Mouse (Mus musculus): ENCODE measurements around the gene Rcn3.
"Not testable (repeated sequence)": the region's sequence is repeated elsewhere in the genome, so short reads cannot be mapped to it uniquely, and the experiment has no call there.

The Rcn3 gene

DNA sequence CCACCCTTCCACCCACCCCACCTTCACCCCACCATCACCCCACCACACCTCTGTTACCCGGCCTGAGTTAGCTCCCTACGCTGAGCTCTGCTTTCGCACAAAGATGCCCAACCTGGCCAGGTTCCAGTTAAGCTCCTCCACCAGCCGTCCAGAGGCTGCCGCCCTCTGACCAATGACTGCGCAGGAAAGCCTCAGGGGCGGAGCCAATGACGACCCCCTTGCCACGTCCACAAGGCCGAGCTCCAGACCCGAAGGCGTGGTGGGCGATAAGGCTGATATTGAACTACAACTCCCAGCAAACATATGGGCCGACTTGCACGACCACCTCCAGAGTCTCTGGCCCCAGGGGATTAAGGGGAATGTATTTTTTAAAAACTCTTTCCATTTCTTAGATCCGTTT is at the start of gene Rcn3:
Gene Rcn3 (minus strand): TSS at position 174 of the 400 bp plus-strand sequence.
- DNase-seq (ENCODE audit: low read depth, low spot score), result peak; percentile 95

DNA sequence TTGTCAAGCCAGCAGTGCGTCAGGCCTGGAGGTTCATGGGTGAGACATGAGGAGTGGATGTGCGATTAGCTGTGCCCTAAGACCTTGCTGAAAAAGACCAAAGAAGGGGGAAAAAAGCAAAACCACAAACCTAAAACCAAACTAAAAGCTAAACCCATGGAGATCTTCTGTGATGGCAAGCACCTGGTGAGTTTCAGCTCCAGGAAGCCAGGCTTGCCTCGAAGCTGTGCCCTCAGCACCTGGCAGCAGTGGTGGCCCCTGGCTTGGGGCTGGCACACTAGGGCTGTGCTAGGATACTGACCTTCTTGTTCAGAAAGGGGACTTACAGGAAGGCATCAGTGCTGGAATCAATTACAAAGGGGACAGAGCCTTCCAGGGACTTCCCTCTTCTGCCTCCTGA is 49.3 kb upstream of the Rcn3 start:
- no peak for DNase-seq (ENCODE audit: low read depth, low spot score)

DNA sequence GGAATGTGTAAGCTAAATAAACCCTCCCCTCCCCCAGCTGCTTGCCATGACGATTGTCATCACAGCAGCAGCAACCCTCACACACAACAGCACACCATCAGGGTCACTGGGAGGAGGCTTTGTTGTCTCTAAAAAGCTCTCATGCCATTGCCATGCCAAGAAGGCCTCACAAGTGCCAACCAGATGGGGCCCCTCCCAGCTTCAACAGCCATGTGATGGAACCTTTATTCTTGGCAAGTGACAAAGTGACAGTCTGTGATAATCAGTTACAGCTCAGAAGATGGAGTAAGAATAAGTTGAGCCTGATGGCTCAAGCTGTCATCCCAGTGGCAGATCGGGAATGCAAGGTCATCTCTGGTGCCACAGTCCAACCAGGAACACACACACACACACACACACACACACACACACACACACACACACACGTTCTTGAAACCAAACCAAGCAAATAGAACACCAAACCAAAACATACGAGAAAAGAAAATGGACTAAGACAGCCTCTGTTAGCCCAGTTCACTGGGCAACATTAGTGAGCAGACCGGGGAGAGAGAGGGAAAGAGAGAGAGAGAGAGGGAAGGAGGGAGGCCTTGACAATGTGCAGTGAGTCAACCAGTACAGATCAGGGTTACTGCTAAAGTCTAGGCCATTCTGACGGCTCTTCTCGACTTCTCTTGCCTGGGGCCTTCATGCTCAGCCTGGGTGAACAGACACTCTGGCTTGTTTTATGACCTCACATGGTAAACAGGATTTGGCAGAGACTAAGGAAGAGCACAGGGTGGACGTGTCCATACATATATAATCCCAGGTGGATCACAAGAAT is 48.1 kb upstream of the Rcn3 start:
- DNase-seq (ENCODE audit: low read depth, low spot score), result no peak

DNA sequence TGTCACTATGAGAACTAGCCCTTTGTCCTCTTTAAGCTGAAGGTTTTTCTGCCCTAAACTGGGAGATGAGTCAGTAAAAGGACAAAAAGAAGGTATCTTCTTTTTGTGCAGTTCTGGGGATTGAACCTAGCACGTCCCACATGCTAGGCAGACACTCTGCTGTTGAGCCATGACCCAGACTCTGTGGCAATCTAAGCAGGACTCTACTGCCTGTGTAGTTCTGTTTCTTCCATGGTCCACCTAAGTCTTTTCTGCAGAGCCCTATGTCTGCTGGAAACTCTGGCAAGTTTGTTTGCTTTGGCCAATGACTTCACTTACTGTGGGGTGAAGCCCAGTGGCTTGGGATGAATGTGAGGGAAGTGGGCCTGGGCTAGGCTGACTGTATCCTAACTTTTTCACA is 46.4 kb upstream of the Rcn3 start:
- no peak for DNase-seq (ENCODE audit: low read depth, low spot score)

DNA sequence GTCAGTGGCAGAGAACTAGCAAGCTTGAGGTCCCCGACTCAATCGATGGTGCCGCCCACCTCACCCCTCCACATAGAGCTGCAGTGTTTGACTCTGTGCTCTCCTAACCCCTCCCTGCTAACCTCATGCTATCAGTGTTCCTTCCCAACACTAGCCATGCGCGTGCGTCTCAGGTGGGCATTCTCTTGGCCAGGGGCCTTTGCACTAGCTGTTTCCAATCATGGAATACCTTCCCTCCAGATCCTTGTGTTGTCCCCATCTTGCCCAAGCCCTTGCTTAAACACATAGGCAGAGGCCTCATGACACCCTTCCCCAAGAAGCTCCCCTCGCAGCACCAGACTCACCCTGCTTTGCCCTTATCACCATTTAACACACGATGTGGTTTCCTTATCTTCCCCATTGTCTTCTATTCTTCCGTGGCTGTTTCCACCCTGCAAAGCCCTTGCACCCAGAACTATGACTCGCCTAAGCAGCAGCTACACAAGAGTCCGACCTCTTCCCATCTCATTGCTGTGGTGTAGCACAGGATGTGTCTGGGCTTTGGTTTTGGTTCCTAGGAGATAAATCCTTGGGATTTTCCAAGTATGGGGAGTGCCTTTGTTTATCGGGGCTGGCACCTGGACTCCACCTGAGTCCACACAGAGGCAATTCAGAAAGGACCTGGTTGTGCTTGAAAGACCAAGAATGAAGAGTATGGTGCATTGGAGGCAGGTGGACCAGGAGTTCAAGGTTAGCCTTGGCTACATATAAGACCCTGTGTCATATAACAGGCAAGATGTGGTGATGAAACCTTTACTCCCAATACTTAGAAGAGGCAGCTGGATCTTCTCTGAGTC is 45.4 kb upstream of the Rcn3 start:
- DNase-seq (ENCODE audit: low read depth, low spot score), result no peak

DNA sequence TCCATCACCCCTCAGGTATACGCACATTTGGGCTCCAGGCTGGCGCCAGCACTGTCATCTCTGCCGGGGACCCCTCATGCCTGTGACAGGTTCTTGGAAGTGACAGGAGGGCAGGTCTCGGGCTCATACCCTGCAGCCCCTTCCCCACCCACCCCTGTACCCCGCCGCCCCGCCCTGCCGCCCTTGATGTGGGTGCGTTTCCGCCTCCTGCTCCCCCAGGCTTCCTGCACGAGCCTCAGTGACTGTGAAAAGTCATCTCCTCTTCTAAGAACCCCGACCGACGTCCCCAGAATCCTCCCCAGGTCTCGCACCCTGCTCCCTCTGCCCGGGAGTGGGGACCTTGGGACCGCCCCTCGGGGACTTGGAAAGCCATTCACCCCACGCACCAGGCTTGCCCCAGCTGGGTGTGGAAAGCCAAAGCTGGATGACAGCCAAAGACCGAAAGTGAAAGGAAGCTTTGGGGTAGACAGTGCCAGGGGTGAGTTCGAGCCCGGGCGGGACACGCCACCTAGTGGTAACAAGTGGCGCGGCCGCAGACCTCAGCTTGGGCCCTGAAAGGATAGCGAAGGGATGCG is 44.1 kb upstream of the Rcn3 start, which contains the start of the genes Gm45713 and Flt3l:
Gene Gm45713 (minus strand): TSS at position 239 of the 575 bp plus-strand sequence.
Gene Flt3l (minus strand): TSS at position 440 of the 575 bp plus-strand sequence.
- DNase-seq (ENCODE audit: low read depth, low spot score), result peak; percentile 76

DNA sequence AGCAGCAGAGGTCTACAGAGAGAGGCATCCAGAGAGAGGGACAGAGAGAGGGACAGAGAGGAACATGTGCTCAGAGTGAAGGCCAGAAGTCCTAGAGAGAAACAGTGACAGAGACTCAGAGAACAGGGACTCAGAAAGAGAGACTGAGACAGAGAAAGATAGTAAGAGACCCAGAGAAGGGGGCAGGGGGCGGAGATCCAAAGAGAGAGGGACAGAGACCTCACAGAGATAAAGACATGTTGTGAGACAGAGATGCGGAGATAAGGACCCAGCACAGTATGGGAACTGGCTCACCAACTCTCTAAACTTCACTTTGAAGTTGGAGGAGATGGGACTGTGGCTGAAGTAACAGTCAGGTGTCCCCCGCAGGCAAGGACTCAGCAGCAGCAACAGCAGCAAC is 43.3 kb upstream of the Rcn3 start:
- DNase-seq (ENCODE audit: low read depth, low spot score), result no peak

DNA sequence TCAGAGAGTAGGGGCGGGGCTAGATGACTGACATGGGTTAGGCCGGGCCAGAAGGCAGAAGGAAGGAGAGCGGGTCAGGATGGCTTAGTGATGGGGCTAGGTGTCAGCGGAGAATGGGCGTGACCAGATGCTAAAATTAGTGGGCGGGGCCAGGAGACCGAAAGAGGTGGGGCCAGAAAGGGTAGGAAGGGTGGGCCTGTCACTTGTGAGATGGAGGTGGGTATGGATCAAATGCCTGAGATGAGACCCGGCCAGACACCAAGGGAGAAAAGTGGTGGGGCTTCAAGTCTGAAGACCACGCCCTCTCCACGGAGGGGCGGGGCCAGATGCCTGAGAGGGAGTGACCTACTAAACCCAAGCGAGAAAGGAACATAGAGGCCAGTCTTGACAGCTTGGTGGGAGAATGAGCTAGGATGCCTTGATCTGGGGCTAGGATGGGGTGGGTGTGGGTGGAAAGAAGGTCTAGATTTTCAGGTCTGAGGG is 42.6 kb upstream of the Rcn3 start:
- peak; percentile 97 for DNase-seq (ENCODE audit: low read depth, low spot score)

DNA sequence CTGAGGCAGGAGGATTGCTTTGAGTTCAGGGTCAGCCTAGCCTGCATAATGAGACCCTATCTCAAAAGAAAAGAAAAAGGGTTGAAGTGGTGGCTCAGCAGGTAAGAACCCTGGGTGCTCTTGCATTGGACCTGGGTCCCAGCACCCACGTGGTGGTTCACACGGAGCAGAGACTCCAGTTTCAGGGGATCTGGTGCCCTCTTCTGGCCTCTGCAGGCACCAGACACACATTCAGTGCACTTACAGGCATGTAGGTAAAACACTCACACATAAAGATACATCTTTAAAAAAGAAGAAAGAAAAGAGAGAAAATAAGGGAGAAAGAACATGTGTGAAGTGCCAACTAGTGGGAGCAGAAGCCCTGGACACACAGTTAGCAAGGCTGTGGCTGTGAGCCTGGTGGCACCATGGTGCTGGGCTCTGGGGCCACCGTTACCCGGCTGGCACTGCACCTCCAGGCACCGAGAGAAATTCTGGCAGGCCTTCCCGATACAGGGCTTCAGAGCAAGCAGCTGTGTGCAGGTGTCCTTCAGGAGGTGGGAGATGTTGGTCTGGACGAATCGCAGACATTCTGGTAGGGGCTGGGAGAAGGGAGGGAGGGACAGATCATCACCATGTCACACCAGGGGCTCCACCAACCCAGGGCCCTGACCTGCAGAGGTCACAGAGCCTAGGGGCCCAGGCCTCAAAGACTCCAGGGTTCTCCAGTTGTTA is 41.6 kb upstream of the Rcn3 start:
- DNase-seq (ENCODE audit: low read depth, low spot score), result peak; percentile 87

DNA sequence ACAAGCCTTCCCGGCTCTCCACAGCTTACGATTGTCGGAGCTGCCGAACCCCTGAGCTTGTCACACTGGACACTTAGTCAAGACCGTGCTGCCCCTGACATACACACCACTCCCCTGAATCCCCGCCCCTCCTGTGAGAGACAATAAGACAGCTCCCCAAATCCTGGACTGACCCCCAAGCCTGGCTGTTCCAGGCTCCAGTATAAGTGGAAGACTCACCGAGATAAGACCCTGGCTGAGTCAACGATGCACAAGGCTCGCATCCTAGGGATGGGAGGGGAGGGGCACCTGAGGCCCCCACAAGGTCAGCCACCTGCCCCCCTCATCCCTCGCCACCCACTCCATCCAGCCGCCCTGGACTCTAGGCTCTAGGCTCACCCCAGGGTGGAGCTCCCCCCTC is 39.8 kb upstream of the Rcn3 start:
- no peak for DNase-seq (ENCODE audit: low read depth, low spot score)

DNA sequence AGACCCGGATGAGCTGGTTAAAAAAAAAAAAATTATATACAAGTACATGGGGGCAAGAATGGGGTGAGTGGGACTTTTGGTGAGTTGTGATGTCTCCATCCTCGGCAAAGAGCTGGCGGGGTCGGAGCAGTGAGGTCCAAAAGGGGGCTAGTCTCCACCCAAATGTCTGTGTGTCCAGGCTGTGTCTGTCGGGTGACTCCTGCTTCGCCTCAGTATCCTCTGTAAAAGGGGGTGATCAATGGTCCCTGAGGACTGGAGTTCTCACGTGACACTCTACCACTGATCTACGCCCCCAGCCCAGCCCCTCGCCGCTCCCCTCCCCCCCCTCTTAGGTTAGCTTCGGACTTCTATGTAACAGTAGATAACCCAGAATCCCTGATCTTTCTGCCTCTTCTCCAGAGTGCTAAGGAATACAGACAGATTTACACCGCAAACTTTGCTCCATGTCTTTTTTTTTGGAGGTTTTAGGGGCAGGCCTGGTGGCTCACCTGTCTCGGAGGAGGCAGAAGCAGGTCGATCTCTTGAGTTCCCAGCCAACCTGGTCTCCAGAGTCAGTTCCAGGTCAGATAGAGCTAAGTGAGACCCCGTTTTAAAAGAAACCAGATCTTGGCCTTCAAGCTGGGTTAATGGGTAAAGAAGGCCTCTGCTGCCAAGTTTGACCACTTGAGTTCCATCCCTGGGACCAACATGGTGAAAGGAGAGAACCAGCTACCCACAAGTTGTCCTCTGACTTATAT is 37.9 kb upstream of the Rcn3 start:
- peak; percentile 67 for DNase-seq (ENCODE audit: low read depth, low spot score)

DNA sequence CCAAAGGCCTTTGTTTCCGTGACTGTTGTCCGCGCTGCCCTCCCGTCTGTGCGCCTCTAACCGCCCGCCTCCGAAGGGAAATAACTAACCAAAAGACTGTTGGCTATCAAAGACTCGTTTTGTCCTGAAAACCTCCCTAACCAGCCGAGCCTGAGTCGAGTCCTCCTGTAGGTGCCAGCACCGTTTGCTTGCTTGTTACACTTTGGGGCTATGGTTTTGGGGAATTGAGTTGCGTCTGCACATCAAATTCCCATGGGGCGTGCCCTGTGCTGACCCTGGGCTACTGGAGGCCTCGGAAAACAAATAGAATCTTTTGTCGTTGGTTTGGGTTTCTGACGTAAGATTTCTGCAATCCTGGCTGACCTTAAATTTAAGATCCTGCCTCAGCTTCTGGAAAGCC is 37.3 kb upstream of the Rcn3 start:
- no peak for DNase-seq (ENCODE audit: low read depth, low spot score)

DNA sequence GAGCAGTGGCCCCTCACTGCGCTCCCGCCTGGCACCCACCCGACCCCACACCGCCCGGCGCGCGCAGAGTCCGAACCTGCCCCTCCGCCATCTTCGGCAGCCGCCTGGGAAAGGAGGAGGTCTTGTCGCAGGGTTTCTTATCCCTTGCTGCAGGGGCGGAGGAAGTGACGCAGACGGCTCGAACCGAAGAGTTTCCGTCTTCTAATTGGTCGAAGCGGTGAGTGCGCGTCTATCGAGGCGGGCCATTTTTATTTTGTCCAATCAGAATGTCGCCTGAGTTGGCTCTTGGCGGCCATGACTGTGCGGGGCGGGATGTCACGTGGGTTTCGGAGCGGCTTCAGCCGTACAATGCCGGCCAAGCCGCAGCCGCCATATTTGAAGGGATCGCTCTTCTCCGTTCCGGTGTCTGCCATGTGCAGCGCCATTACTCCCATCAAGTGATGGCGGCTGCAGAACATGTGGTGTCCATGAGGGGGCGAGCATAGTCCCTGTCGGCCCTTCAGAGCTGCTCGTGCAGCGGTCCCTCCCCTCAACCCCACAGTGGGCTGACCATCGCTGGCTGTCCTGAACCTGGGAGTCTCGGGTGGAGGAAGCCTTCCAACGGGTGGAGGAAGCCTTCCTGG is 36.7 kb upstream of the Rcn3 start, which contains the start of gene Rpl13a:
Gene Rpl13a (minus strand): TSS at position 138 of the 623 bp plus-strand sequence.
- peak; percentile 99 for DNase-seq (ENCODE audit: low read depth, low spot score)

DNA sequence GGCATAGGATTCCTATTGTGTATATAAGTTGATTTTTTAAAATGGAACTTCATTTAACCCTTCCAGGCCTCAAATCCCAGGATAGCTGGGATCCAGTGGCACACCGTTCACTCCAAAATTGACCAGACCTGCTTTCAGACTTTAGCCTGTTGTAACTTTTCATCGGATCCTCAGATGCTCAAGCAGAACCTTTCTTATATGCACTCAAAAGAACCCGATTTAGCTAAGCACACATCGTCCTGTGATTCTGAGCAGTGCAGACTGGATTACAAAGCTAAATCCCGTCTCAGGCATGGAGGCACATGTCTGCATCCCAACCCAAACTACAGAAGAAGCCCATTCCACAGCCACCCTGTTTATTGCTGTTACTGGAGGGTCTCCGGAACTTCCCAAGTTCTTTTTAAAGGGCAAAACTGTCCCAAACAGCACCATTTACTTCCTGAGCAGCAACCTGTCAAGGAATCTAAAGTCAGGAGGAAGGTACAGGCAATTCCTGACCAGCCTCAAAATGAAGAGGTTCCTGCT is 35.7 kb upstream of the Rcn3 start:
- DNase-seq (ENCODE audit: low read depth, low spot score), result no peak

DNA sequence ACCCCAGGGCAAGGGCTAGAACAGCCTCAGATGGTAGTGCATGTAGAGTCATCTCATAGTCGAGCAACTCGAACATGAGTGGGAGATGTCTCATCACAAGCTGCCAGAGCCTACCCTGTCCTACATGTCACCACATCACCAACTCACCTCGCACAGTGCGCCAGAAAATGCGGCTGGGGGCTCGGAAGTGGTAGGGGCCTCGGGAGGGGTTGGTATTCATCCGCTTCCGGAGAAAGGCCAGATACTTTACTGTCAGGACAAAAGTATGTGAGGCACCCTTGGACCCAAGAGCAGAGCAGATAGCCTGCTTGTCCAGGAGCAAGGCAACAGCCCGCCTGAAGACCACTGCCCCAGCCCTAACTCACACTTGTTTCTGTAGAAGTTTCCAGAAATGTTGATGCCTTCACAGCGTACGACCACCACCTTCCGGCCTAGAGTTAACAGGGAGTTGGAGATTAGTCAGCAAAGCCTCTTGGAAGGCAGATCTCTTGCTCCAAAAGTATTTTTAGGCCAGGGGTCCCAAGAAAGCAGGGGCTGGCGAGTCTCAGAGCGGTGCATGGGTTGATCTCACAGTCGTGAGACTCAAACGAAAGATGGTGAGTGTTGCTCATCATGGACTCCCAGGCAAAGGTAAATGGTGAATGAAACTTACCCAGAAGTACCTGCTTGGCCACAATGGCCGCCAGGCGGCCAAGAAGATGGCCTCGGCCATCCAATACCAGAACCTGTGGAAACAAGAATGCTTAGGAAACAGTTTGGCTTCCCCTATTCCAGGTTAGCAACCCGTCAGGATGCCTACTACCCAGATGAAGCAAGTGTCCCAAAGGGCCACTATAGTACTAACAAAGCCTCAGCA is 35.1 kb upstream of the Rcn3 start:
- no peak for DNase-seq (ENCODE audit: low read depth, low spot score)

DNA sequence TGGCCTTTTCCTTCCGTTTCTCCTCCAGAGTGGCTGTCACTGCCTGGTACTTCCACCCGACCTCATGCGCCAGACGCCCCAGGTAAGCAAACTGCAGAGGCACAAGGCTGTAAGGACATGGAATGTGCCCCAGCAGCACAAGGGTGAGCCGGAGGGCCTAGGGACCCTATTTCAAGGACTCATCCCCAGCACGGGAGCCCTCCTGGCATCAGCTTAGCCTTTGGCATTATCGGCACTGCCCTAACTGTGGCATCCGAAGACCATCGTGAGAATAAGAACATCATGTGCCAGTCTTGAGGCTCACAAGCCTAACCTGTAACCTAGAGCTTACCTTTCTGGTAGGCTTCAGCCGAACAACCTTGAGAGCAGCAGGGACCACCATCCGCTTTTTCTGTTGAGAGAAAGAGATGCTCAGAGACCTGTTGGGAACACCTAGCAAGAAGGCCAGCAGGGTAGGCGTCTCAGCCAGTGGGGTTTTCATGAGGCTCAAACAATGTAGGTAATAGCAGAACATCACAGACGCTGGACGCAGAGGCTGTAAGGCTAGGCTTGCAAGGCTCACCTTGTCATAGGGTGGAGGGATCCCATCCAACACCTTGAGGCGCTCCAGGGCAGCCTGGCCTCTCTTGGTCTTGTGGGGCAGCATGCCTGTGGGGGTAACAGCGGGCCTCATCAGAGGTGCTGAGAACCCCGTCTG is 34.3 kb upstream of the Rcn3 start:
- no peak for DNase-seq (ENCODE audit: low read depth, low spot score)

DNA sequence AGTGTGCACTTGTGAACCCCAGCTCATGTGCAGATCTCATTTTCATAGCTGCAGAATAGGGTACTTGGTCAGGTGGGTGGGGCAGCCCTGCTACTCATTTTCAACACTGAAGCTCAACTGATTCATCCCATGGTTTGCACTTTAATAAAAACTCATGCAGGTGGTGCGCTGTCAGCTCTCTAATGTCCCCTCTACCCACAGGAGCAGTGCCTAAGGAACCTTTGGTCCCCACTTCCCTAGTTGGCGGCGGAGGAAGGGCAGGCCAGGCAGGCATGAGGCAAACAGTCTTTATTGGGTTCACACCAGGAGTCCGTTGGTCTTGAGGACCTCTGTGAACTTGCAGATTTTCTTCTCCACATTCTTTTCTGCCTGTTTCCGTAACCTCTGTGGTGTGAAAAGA is 33.6 kb upstream of the Rcn3 start:
- DNase-seq (ENCODE audit: low read depth, low spot score), result not testable (repeated sequence)

DNA sequence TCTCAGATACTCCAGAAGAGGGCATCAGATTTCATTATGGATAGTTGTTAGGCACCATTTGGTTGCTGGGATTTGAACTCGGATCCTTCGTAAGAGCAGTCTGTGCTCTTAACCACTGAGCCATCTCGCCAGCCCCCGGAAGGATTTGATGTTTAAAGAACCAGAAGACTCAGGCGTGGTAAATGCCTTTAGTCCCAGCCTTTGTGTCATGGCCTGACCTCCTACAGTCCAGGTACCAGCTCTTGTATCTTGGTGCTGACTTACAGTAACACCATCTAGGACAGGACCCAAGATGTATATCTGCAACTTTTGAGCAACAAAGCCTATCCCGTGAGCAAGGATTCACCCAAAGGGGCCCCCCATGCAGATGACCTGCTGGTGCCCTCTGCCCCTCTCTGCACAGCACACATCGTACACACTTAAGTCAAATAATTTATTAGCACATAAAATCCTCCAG is 33.2 kb upstream of the Rcn3 start:
- peak; percentile 83 for DNase-seq (ENCODE audit: low read depth, low spot score)
